Mouse (Mus musculus): ENCODE data around the gene Rtkn2. TPM values are rescaled to one million over a fixed set of nuclear protein-coding genes. Genes with fewer than 3 reads are reported as not detected.
"Not testable (repeated sequence)": the region's sequence is repeated elsewhere in the genome, so short reads cannot be mapped to it uniquely, and the experiment has no call there.

Rtkn2 gene
- total and polyA plus RNA-seq, 3 experiments: 0.11 TPM; not detected in 2

DNA sequence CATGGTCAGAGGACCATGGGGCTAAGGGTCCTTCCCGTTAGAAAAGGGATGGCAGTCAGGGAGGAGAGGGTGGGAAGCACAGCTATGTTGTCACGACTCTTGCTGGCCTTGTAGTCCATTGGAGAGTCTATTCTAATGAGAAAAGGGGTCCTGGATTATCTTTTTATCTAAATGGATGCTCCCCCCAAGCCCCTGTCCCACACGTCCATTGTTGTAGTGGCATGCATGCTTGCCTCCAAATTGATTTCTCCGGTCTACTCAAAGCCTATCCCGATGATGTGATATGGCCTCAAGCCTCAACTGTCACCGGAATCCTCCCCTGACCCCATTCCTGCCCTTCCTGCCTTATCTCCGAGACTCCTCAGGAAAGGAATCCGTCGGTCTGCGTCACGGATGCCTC, 111.6 kb downstream of the Rtkn2 start:
- ATAC-seq (ENCODE audit: extremely low read depth, insufficient number of reproducible peaks, low FRiP score, poor library complexity, severe bottlenecking) (no peak), DNase-seq (ENCODE audit: low spot score) (no peak)
- TF ChIP-seq CTCF (IDR thresholded peaks at IDR 0.05; ENCODE audit: low read depth, low read length) (no peak), GATA1 (IDR thresholded peaks at IDR 0.05; ENCODE audit: borderline replicate concordance, low read length) (no peak), TAL1 (conservative IDR thresholded peaks at IDR 0.05; ENCODE audit: low read depth, low read length) (no peak), GATA2 (IDR thresholded peaks at IDR 0.05; ENCODE audit: borderline replicate concordance, low read depth, low read length) (no peak), POLR2AphosphoS5 (IDR thresholded peaks at IDR 0.05; ENCODE audit: insufficient replicate concordance, low read depth, low read length) (no peak)
- H3K36me3 ChIP-seq (replicated peaks): no peaks in the 10 kb centered on the region
- no peak overlapping the region for H3K4me3 ChIP-seq (ENCODE audit: low read depth, low read length)
- no peaks in the 10 kb centered on the region for H3K4me1 ChIP-seq (ENCODE audit: insufficient read depth, low read depth, low read length)
- H3K27me3 ChIP-seq (ENCODE audit: insufficient read depth, low read length): no peaks in the 10 kb centered on the region
- H3K9me3 ChIP-seq (replicated peaks): peaks cover 40% of the 10 kb centered on the region

DNA sequence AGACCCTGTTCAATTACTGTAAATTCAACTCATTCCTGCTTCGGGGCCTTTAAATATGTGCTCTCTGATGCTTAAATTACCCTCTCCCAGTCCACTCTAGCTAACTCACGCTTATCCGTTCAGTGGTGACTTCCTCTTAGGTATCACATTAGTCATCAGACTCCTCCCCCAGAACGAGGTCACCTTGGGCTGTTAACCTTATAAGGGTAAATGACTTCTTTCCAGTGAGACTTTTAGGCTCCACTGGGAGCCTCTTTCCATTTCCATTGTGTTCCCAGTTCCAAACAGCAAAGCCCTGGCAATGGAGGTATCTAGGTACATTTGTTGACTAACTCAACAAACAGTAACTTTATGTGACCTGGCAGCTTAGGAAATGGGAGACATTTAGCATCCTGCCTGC, 112.5 kb downstream of the Rtkn2 start:
- no peak for TF ChIP-seq CTCF (IDR thresholded peaks at IDR 0.05; ENCODE audit: low read depth, low read length)
- no peak for TF ChIP-seq GATA2 (IDR thresholded peaks at IDR 0.05; ENCODE audit: borderline replicate concordance, low read depth, low read length)
- TF ChIP-seq POLR2AphosphoS5 (IDR thresholded peaks at IDR 0.05; ENCODE audit: insufficient replicate concordance, low read depth, low read length): no peak
- TF ChIP-seq GATA1 (IDR thresholded peaks at IDR 0.05; ENCODE audit: borderline replicate concordance, low read length): no peak
- no peak for TF ChIP-seq TAL1 (conservative IDR thresholded peaks at IDR 0.05; ENCODE audit: low read depth, low read length)
- DNase-seq (ENCODE audit: low spot score): no peak
- Histone ChIP-seq H3K4me1 (ENCODE audit: insufficient read depth, low read depth, low read length) (no peaks in the 10 kb centered on the region), H3K9me3 (replicated peaks) (peaks cover 48% of the 10 kb centered on the region), H3K4me3 (ENCODE audit: low read depth, low read length) (no peak overlapping the region), H3K36me3 (replicated peaks) (no peaks in the 10 kb centered on the region), H3K27me3 (ENCODE audit: insufficient read depth, low read length) (no peaks in the 10 kb centered on the region)
- no peak for ATAC-seq (ENCODE audit: extremely low read depth, insufficient number of reproducible peaks, low FRiP score, poor library complexity, severe bottlenecking)

DNA sequence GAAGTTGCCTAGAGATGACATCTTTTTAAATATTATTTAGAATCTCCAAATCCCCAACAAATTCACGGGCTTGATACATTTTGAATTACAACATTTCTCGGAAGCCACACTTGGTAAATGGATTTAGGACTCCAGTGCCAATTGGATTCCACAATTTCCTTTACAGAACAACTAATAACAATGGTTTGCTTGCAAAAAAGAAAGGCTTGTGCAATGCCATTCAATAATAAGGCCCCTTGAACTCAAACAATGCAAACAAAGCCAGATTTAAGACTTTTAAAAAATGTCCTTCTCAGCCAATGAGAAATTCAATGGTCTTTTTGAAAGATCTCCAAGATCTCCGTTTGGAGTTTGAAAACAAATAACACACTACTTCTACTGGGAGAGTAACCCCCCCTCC, 114.1 kb downstream of the Rtkn2 start:
- ATAC-seq (ENCODE audit: extremely low read depth, insufficient number of reproducible peaks, low FRiP score, poor library complexity, severe bottlenecking) (no peak), DNase-seq (ENCODE audit: low spot score) (no peak)
- no peak for TF ChIP-seq GATA1 (IDR thresholded peaks at IDR 0.05; ENCODE audit: borderline replicate concordance, low read length)
- TF ChIP-seq TAL1 (conservative IDR thresholded peaks at IDR 0.05; ENCODE audit: low read depth, low read length): no peak
- no peak for TF ChIP-seq CTCF (IDR thresholded peaks at IDR 0.05; ENCODE audit: low read depth, low read length)
- TF ChIP-seq POLR2AphosphoS5 (IDR thresholded peaks at IDR 0.05; ENCODE audit: insufficient replicate concordance, low read depth, low read length): no peak
- no peak for TF ChIP-seq GATA2 (IDR thresholded peaks at IDR 0.05; ENCODE audit: borderline replicate concordance, low read depth, low read length)
- peaks cover 65% of the 10 kb centered on the region for H3K9me3 ChIP-seq (replicated peaks)
- no peak overlapping the region for H3K4me3 ChIP-seq (ENCODE audit: low read depth, low read length)
- no peaks in the 10 kb centered on the region for H3K4me1 ChIP-seq (ENCODE audit: insufficient read depth, low read depth, low read length)
- H3K36me3 ChIP-seq (replicated peaks): no peaks in the 10 kb centered on the region
- H3K27me3 ChIP-seq (ENCODE audit: insufficient read depth, low read length): no peaks in the 10 kb centered on the region

- H3K4me1 ChIP-seq (ENCODE audit: insufficient read depth, low read depth, low read length): no peaks in the 10 kb centered on the region
- no peak overlapping the region for H3K4me3 ChIP-seq (ENCODE audit: low read depth, low read length)
- H3K36me3 ChIP-seq (replicated peaks): no peaks in the 10 kb centered on the region
- DNase-seq (ENCODE audit: low spot score) (no peak), ATAC-seq (ENCODE audit: extremely low read depth, insufficient number of reproducible peaks, low FRiP score, poor library complexity, severe bottlenecking) (no peak)
- peaks cover 54% of the 10 kb centered on the region for H3K9me3 ChIP-seq (replicated peaks)
- no peak for TF ChIP-seq GATA2 (IDR thresholded peaks at IDR 0.05; ENCODE audit: borderline replicate concordance, low read depth, low read length)
- no peak for TF ChIP-seq CTCF (IDR thresholded peaks at IDR 0.05; ENCODE audit: low read depth, low read length)
- no peaks in the 10 kb centered on the region for H3K27me3 ChIP-seq (ENCODE audit: insufficient read depth, low read length)
Observed at GRCm38 (mm10) chr10:68095136-68095535, 115.8 kb downstream of the Rtkn2 start.

DNA sequence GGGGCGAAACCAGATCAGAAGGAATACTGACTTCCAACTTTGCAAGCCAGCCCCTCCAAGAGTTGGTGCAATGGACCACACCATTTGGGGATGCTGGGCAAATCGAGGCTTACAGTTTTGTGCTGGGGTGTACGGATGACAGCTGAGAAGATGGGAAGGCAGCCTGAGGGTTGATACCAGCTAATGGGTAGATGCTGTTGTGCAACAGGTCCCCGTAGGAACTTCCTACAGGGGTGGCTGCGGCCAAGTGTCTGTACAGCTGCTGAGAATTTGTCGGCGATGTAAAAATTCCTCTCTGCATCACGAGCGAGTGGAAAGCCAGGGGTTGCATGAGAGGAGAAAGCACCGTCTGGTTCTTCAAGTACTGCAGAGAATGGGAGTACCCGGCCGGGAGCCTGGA, 117.0 kb downstream of the Rtkn2 start:
- no peaks in the 10 kb centered on the region for H3K4me1 ChIP-seq (ENCODE audit: insufficient read depth, low read depth, low read length)
- H3K4me3 ChIP-seq (ENCODE audit: low read depth, low read length): no peak overlapping the region
- ATAC-seq (ENCODE audit: extremely low read depth, insufficient number of reproducible peaks, low FRiP score, poor library complexity, severe bottlenecking) (no peak), DNase-seq (ENCODE audit: low spot score) (no peak)
- no peak for TF ChIP-seq CTCF (IDR thresholded peaks at IDR 0.05; ENCODE audit: low read depth, low read length)
- TF ChIP-seq GATA2 (IDR thresholded peaks at IDR 0.05; ENCODE audit: borderline replicate concordance, low read depth, low read length): no peak
- TF ChIP-seq GATA1 (IDR thresholded peaks at IDR 0.05; ENCODE audit: borderline replicate concordance, low read length): no peak
- no peaks in the 10 kb centered on the region for H3K27me3 ChIP-seq (ENCODE audit: insufficient read depth, low read length)
- peaks cover 53% of the 10 kb centered on the region for H3K9me3 ChIP-seq (replicated peaks)
- H3K36me3 ChIP-seq (replicated peaks): no peaks in the 10 kb centered on the region

- no peaks in the 10 kb centered on the region for H3K36me3 ChIP-seq (replicated peaks)
- no peaks in the 10 kb centered on the region for H3K27me3 ChIP-seq (ENCODE audit: insufficient read depth, low read length)
- TF ChIP-seq GATA2 (IDR thresholded peaks at IDR 0.05; ENCODE audit: borderline replicate concordance, low read depth, low read length) (no peak), CTCF (IDR thresholded peaks at IDR 0.05; ENCODE audit: low read depth, low read length) (no peak), TAL1 (conservative IDR thresholded peaks at IDR 0.05; ENCODE audit: low read depth, low read length) (no peak), GATA1 (IDR thresholded peaks at IDR 0.05; ENCODE audit: borderline replicate concordance, low read length) (no peak), POLR2AphosphoS5 (IDR thresholded peaks at IDR 0.05; ENCODE audit: insufficient replicate concordance, low read depth, low read length) (no peak)
- no peak overlapping the region for H3K4me3 ChIP-seq (ENCODE audit: low read depth, low read length)
- no peak for DNase-seq (ENCODE audit: low spot score)
- peaks cover 50% of the 10 kb centered on the region for H3K9me3 ChIP-seq (replicated peaks)
- no peaks in the 10 kb centered on the region for H3K4me1 ChIP-seq (ENCODE audit: insufficient read depth, low read depth, low read length)
- no peak for ATAC-seq (ENCODE audit: extremely low read depth, insufficient number of reproducible peaks, low FRiP score, poor library complexity, severe bottlenecking)
Observed at GRCm38 (mm10) chr10:68097821-68098675, 118.7 kb downstream of the Rtkn2 start.

GRCm38 (mm10) chr10:68099801-68100200, 120.4 kb downstream of the Rtkn2 start:
- H3K9me3 ChIP-seq (replicated peaks): peaks cover 48% of the 10 kb centered on the region
- H3K4me3 ChIP-seq (ENCODE audit: low read depth, low read length); H3K4me1 ChIP-seq (ENCODE audit: insufficient read depth, low read depth, low read length); H3K36me3 ChIP-seq (replicated peaks); H3K27me3 ChIP-seq (ENCODE audit: insufficient read depth, low read length); DNase-seq (ENCODE audit: low spot score); ATAC-seq (ENCODE audit: extremely low read depth, insufficient number of reproducible peaks, low FRiP score, poor library complexity, severe bottlenecking): not testable (repeated sequence)

All from G1E (cell line).